Mouse (Mus musculus): ENCODE data around the gene Gm16181.

DNA sequence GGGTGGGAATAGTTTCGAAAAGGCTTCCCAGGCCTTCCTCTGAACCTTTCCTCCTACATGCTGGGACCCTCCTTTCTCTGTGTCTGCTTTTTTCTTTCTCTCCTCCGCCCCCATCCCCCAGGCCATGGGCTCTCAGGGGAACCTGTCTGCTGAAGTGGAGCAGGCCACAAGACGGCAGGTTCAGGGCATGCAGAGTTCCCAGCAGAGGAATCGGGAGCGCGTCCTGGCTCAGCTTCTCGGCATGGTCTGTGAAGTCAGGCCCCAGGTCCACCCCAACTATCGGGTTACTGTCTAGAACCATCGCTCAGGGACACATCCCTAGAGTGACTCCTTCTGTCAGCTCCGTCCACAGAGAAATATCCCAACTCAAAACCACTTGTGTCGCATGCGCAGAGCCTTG, 16.9 kb downstream of the Gm16181 start:
- TF ChIP-seq CTCF (conservative IDR thresholded peaks at IDR 0.05; ENCODE audit: low read length) (no peak), NANOG (IDR thresholded peaks at IDR 0.05; ENCODE audit: borderline replicate concordance, low read length) (no peak)

Measured in E14TG2a.4 (cell line).